Mouse (Mus musculus) hindbrain, postnatal 0 days (tissue): ENCODE data around the gene Cul9. TPM values are rescaled to one million over a fixed set of nuclear protein-coding genes. Genes with fewer than 3 reads are reported as not detected.

Experiments
- ATAC-seq: fragments of 200-750 bp; cut with Nextera tagmentation; 2 replicates; pipeline ENCODE4 v1.8.0; 2017; ENCODE audit warnings: mild to moderate bottlenecking, moderate TSS enrichment, moderate library complexity
- DNase-seq: peaks from one replicate; pipeline ENCODE4 v3.0.0-alpha.2; 2015; ENCODE audit warnings: low spot score
- H3K27ac ChIP-seq: fragments of 300-500 bp; sonication (generic); 2 replicates; pipeline ENCODE4 v1.5.1; 2014; ENCODE audit warnings: mild to moderate bottlenecking
- H3K27me3 ChIP-seq: fragments of 300-500 bp; sonication (generic); 2 replicates; pipeline ENCODE4 v1.6.1; 2014; ENCODE audit warnings: low read length, mixed read lengths; ENCODE audit not compliant: insufficient read depth
- H3K36me3 ChIP-seq: fragments of 300-500 bp; sonication (generic); 2 replicates; pipeline ENCODE4 v1.6.1; 2014; ENCODE audit warnings: low read length, mixed read lengths; ENCODE audit not compliant: insufficient read depth
- H3K4me1 ChIP-seq: fragments of 300-500 bp; sonication (generic); 2 replicates; pipeline ENCODE4 v1.6.1; 2014; ENCODE audit warnings: antibody characterized with exemption, low read length, mixed read lengths; ENCODE audit not compliant: insufficient read depth
- H3K4me2 ChIP-seq: fragments of 300-500 bp; sonication (generic); 2 replicates; pipeline ENCODE4 v1.6.1; 2014; ENCODE audit warnings: low read depth, mild to moderate bottlenecking, low read length, moderate library complexity, mixed read lengths
- H3K4me3 ChIP-seq: fragments of 300-500 bp; sonication (generic); 2 replicates; pipeline ENCODE4 v1.5.1; 2014; ENCODE audit warnings: low read length
- H3K9ac ChIP-seq: fragments of 300-500 bp; sonication (generic); replicated peaks from 2 replicates; pipeline ENCODE4 v1.6.1; 2014; ENCODE audit warnings: mild to moderate bottlenecking, low read length, moderate library complexity, mixed read lengths
- H3K9me3 ChIP-seq: fragments of 300-500 bp; sonication (generic); 2 replicates; pipeline ENCODE4 v1.6.1; 2016; ENCODE audit warnings: low read length, mixed read lengths
- CTCF ChIP-seq: IDR thresholded peaks from 2 replicates; pipeline ENCODE4 v1.5.1; 2016; ENCODE audit warnings: antibody characterized with exemption, control low read depth, low read depth
- WGBS: fragments of 180-500 bp; shearing (Covaris S2); extraction: QIAGEN DNeasy Blood & Tissue Kit; methylation state at CpG from one replicate; pipeline ENCODE4 v1.1.7; 2014; 5-methylcytosine and 5-hydroxymethylcytosine counted together
- polyA plus RNA-seq: library from polyadenylated mRNA; unstranded; fragments of >200 nt; fragmentation: Nextera tagmentation; extraction: Ambion mirVana; gene quantifications from 2 replicates; pipeline ENCODE4 v1.2.1, GENCODE M21; 2015
- total RNA-seq: library from RNA; depleted of rRNA; stranded (reverse); fragments of >200 nt; gene quantifications from 2 replicates; pipeline ENCODE4 v1.2.3, GENCODE M21; 2014

The Cul9 gene
- total and polyA plus RNA-seq, 2 experiments from 2014 or later, result 12.2 to 58.2 TPM

DNA sequence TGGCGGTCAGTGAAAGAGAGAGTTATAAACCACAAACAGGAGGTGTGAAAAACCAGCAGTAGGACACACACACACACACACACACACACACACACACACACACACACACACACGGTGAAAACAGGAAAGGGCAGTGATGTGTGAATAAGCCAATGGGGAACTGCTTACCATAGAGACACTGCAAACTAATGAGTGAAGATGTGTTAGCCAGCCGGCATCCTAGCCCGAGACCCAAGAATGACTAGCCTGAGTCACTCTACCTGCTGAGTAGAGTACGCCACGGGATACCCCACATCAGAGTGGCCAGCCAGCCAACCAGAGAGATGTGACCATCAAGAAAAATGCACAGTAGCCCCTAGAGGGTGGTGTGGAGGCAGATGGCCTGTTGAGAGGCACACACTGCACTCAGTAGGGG, 61.7 kb downstream of the Cul9 start:
- Histone ChIP-seq H3K4me2 (peak overlapping the region; percentile 71), H3K4me3 (peak overlapping the region; percentile 40), H3K36me3 (peaks cover 10% of the 10 kb centered on the region; the same call in 1 of the 2 replicates), H3K27me3 (no peaks in the 10 kb centered on the region), H3K4me1 (peaks cover 16% of the 10 kb centered on the region), H3K9ac (peak overlapping the region; percentile 57; the same call in 1 of the 2 replicates), H3K27ac (0 out of 2 replicates have a peak overlapping the region, but pooled peaks have one; percentile 23), H3K9me3 (no peaks in the 10 kb centered on the region)
- DNase-seq (peak; percentile 28), ATAC-seq (peak; percentile 8; the same call in 1 of the 2 replicates)
- WGBS, result 10% methylated on average over 6 of the region's 6 CpGs
- TF ChIP-seq CTCF, result peak; percentile 46

DNA sequence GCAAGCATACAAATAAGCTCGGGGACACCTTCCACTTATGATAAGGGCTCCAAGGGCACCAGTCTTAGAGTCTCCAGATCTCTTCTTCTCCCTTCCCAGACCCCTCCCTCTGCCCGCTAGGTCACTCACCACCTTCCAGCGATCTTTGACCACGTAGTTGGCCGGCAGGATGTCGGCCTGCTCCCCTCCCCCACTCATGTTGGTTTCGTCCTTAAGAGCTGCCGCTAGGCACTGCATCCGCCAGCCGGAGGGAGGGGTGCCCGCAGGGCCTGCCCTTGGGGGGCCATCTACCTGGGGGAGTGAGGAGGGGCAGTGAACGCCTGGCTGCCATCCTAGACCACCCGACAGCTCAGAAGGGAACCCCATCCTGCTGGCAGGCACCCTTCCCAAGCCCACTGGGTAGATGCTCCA, 62.2 kb downstream of the Cul9 start:
- WGBS, result 4% methylated on average over 13 of the region's 13 CpGs
- Histone ChIP-seq H3K9me3 (no peaks in the 10 kb centered on the region), H3K4me3 (peak overlapping the region; percentile 40), H3K27ac (peak overlapping the region; percentile 23; the same call in 1 of the 2 replicates), H3K27me3 (no peaks in the 10 kb centered on the region), H3K4me2 (peak overlapping the region; percentile 71), H3K4me1 (peaks cover 16% of the 10 kb centered on the region), H3K9ac (peak overlapping the region; percentile 57), H3K36me3 (peaks cover 10% of the 10 kb centered on the region; the same call in 1 of the 2 replicates)
- DNase-seq, result peak; percentile 36
- no peak for TF ChIP-seq CTCF
- ATAC-seq, result no peak

DNA sequence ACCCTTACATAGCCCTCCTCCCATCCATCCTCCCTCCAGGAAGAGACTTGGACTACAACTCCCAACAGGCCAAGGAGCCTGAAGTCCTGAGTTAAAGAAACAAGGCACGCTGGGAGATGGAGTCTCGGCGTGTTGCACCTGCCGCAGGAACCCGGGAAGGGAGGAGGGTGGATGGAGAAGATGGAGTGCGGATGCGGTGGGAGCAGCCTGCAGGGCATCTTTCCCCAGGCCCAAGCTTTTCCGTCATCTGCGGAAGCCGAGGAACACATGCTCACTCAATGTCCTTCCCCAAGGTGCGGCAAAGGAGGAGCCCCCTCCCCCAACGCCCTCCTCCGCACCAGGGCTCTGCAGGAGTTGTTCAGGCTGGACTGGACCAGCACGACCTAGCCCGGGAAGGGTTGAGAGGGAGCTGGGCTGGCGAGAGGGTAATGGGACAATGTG, 62.6 kb downstream of the Cul9 start:
- Histone ChIP-seq H3K9ac (peak overlapping the region; percentile 57), H3K27ac (peak overlapping the region; percentile 23; the same call in 1 of the 2 replicates), H3K4me1 (peaks cover 16% of the 10 kb centered on the region), H3K27me3 (no peaks in the 10 kb centered on the region), H3K4me2 (peak overlapping the region; percentile 71), H3K4me3 (peak overlapping the region; percentile 40), H3K36me3 (peaks cover 10% of the 10 kb centered on the region; the same call in 1 of the 2 replicates), H3K9me3 (no peaks in the 10 kb centered on the region)
- DNase-seq (peak; percentile 80), ATAC-seq (peak; percentile 56)
- 1% methylated on average over 16 of the region's 16 CpGs for WGBS
- no peak for TF ChIP-seq CTCF

DNA sequence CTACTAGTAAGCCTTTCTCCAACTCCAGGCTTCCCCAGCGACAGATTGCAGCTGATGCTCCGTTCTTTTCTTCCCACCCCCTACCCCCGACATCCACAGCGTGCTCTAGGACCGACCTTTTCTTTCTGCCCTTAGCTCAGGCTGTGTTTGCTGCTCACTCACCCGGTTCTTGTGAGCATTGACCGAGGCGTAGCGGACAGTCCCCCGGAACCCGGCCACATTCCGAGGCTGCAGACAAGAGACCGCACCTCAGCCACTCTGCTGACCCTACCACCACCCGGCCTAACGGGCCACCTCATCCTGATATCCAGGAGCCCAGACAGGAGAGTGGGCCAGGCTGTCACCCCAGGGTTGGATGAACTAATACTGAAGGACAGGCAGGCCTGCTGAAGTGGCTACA, 68.9 kb downstream of the Cul9 start:
- H3K27me3 ChIP-seq, result no peaks in the 10 kb centered on the region
- no peak for ATAC-seq
- H3K9me3 ChIP-seq, result no peaks in the 10 kb centered on the region
- TF ChIP-seq CTCF, result no peak
- H3K36me3 ChIP-seq, result peaks cover 48% of the 10 kb centered on the region; the same call in 1 of the 2 replicates
- H3K27ac ChIP-seq, result no peak overlapping the region
- WGBS, result 80% methylated on average over 15 of the region's 15 CpGs
- no peaks in the 10 kb centered on the region for H3K4me1 ChIP-seq
- H3K4me3 ChIP-seq, result no peak overlapping the region
- DNase-seq, result no peak
- H3K9ac ChIP-seq, result no peak overlapping the region
- H3K4me2 ChIP-seq, result no peak overlapping the region

DNA sequence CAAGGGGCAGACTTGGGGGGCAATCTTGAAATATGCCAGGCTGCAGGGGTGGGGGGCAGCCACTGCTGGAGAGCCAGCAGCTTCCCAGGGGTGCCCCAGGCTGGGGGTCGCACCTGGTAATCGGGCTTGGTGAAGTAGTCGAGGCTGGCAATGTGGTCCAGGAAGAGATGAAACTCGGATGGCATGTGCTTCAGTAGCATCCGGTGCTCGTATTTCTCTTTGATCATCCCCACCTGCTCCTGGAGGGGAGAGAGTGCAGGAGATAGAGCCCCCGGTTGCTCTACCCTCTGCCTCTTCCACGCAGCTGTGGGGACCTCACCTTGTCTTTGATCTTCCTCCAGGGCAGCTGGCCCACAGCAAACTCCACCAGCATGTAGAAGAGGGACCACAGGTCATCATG, 69.6 kb downstream of the Cul9 start:
- Histone ChIP-seq H3K4me2 (no peak overlapping the region), H3K36me3 (peaks cover 52% of the 10 kb centered on the region; the same call in 1 of the 2 replicates), H3K27ac (no peak overlapping the region), H3K4me3 (no peak overlapping the region), H3K27me3 (no peaks in the 10 kb centered on the region), H3K9me3 (no peaks in the 10 kb centered on the region), H3K4me1 (no peaks in the 10 kb centered on the region), H3K9ac (no peak overlapping the region)
- no peak for DNase-seq
- no peak for TF ChIP-seq CTCF
- ATAC-seq, result no peak
- 84% methylated on average over 8 of the region's 8 CpGs for WGBS

DNA sequence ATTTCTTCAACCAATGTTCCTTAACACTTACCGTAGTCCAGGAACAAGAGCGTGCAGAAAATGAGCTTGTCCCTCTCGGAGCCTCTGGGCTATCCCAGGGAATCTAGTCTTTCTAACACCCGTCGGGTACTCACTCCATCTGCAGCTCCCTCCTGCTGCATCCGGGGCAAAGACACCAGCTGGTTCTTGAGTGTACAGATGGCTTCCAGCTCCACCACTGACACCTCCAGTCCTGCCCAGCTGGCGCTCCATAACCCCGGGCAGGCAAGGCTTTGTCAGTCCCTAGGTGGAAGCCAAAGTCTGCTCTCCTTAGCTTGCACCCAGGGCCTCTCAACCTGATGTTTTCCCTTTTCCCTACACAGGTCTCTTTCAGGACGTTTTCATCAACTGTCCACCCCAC, 78.4 kb downstream of the Cul9 start:
- ATAC-seq (no peak), DNase-seq (no peak)
- no peaks in the 10 kb centered on the region for H3K4me1 ChIP-seq
- no peak overlapping the region for H3K27ac ChIP-seq
- H3K4me3 ChIP-seq, result no peak overlapping the region
- WGBS, result 53% methylated on average over 9 of the region's 9 CpGs
- no peaks in the 10 kb centered on the region for H3K9me3 ChIP-seq
- peaks cover 45% of the 10 kb centered on the region for H3K36me3 ChIP-seq
- no peak for TF ChIP-seq CTCF
- no peaks in the 10 kb centered on the region for H3K27me3 ChIP-seq
- H3K9ac ChIP-seq, result no peak overlapping the region
- no peak overlapping the region for H3K4me2 ChIP-seq

DNA sequence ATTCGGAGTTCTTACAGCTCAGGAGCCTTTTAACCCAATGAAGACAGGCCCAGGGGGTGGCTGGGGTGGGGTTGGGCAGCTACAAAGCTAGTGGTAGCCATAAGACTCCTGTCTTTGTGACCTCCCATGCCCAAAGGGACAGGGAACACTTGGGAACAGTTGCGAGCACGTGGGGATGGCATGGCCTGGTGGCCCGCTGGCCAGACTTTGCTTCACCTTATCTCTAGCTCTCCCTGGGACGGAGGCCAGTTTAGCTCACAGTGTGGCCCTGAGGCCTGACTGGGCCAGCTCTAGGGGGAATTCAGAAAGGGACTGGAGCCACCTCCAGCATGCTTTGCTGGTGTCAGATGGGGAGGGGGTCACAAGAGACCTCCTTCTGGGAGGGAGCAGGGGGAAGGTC, 84.0 kb downstream of the Cul9 start:
- 90% methylated on average over 5 of the region's 5 CpGs for WGBS
- H3K27ac ChIP-seq, result no peak overlapping the region
- H3K4me2 ChIP-seq, result no peak overlapping the region
- H3K9me3 ChIP-seq, result no peaks in the 10 kb centered on the region
- no peak for TF ChIP-seq CTCF
- H3K9ac ChIP-seq, result no peak overlapping the region
- H3K36me3 ChIP-seq, result peaks cover 17% of the 10 kb centered on the region
- H3K4me1 ChIP-seq, result no peaks in the 10 kb centered on the region
- DNase-seq (no peak), ATAC-seq (no peak)
- no peaks in the 10 kb centered on the region for H3K27me3 ChIP-seq
- H3K4me3 ChIP-seq, result no peak overlapping the region
